Mouse (Mus musculus): Measurements from ENCODE around the gene Zfp865. TPM values are rescaled to one million over a fixed set of nuclear protein-coding genes. Genes with fewer than 3 reads are reported as not detected.
A peak's percentile ranks its signal among the peaks of the same experiment; 100 is the strongest.

Zfp865 gene
- polyA plus RNA-seq, 1 experiment, result 18.1 TPM

- peaks cover 10% of the 10 kb centered on the region for H3K36me3 ChIP-seq (ENCODE audit: control insufficient read depth, insufficient read depth)
- peak overlapping the region; percentile 92 for H3ac ChIP-seq (ENCODE audit: control insufficient read depth, insufficient read length)
- no peaks in the 10 kb centered on the region for H3K27me3 ChIP-seq (ENCODE audit: control insufficient read depth, insufficient read depth, insufficient read length)
- peaks cover 56% of the 10 kb centered on the region for H3K79me2 ChIP-seq (ENCODE audit: control insufficient read depth, insufficient read depth)
- TF ChIP-seq TCF3 (IDR thresholded peaks at IDR 0.05; ENCODE audit: insufficient read length, low read depth), result no peak
- H3K4me3 ChIP-seq, result peak overlapping the region; percentile 69
- peak overlapping the region; percentile 88 for H3K4me2 ChIP-seq (ENCODE audit: low read depth)
Observed at GRCm38 (mm10) chr7:5021197-5021596, 1.0 kb downstream of the Zfp865 start.

GRCm38 (mm10) chr7:5029543-5029942, 9.4 kb downstream of the Zfp865 start:
- no peak overlapping the region for H3K4me3 ChIP-seq
- H3K4me2 ChIP-seq (ENCODE audit: low read depth), result no peak overlapping the region
- TF ChIP-seq E2F4 (IDR thresholded peaks at IDR 0.05; ENCODE audit: insufficient read depth) (no peak), TCF3 (IDR thresholded peaks at IDR 0.05; ENCODE audit: insufficient read length, low read depth) (no peak), SRF (IDR thresholded peaks at IDR 0.05; ENCODE audit: control insufficient read depth, insufficient read length, low read depth) (no peak), REST (IDR thresholded peaks at IDR 0.05; ENCODE audit: insufficient read depth, insufficient read length) (no peak), MAX (IDR thresholded peaks at IDR 0.05; ENCODE audit: low read depth) (no peak), POLR2AphosphoS2 (IDR thresholded peaks at IDR 0.05; ENCODE audit: insufficient read length, low read depth) (peak; percentile 43), POLR2A (IDR thresholded peaks at IDR 0.05; ENCODE audit: insufficient read length, low read depth) (no peak)
- no peaks in the 10 kb centered on the region for H3K27me3 ChIP-seq (ENCODE audit: control insufficient read depth, insufficient read depth, insufficient read length)
- H3ac ChIP-seq (ENCODE audit: control insufficient read depth, insufficient read length), result no peak overlapping the region
- H3K36me3 ChIP-seq (ENCODE audit: control insufficient read depth, insufficient read depth), result peaks cover 28% of the 10 kb centered on the region
- peaks cover 8% of the 10 kb centered on the region for H3K79me2 ChIP-seq (ENCODE audit: control insufficient read depth, insufficient read depth)

- Histone ChIP-seq H3K79me2 (ENCODE audit: control insufficient read depth, insufficient read depth) (peaks cover 7% of the 10 kb centered on the region), H3K36me3 (ENCODE audit: control insufficient read depth, insufficient read depth) (peaks cover 27% of the 10 kb centered on the region), H3K4me2 (ENCODE audit: low read depth) (no peak overlapping the region), H3K4me3 (no peak overlapping the region), H3ac (ENCODE audit: control insufficient read depth, insufficient read length) (no peak overlapping the region), H3K27me3 (ENCODE audit: control insufficient read depth, insufficient read depth, insufficient read length) (no peaks in the 10 kb centered on the region)
- no peak for TF ChIP-seq USF1 (IDR thresholded peaks at IDR 0.05; ENCODE audit: low read depth)
- TF ChIP-seq TCF3 (IDR thresholded peaks at IDR 0.05; ENCODE audit: insufficient read length, low read depth), result no peak
- no peak for TF ChIP-seq E2F4 (IDR thresholded peaks at IDR 0.05; ENCODE audit: insufficient read depth)
- TF ChIP-seq TCF12 (IDR thresholded peaks at IDR 0.05; ENCODE audit: insufficient read depth, poor library complexity, severe bottlenecking), result no peak
- no peak for TF ChIP-seq POLR2A (IDR thresholded peaks at IDR 0.05; ENCODE audit: insufficient read length, low read depth)
- no peak for TF ChIP-seq REST (IDR thresholded peaks at IDR 0.05; ENCODE audit: insufficient read depth, insufficient read length)
- no peak for TF ChIP-seq CEBPB (IDR thresholded peaks at IDR 0.05; ENCODE audit: insufficient read depth, poor library complexity, severe bottlenecking)
- TF ChIP-seq MAX (IDR thresholded peaks at IDR 0.05; ENCODE audit: low read depth), result no peak
Observed at GRCm38 (mm10) chr7:5029946-5030345, 9.8 kb downstream of the Zfp865 start.

- no peak for TF ChIP-seq POLR2A (IDR thresholded peaks at IDR 0.05; ENCODE audit: insufficient read length, low read depth)
- TF ChIP-seq TCF3 (IDR thresholded peaks at IDR 0.05; ENCODE audit: insufficient read length, low read depth), result no peak
- TF ChIP-seq TCF12 (IDR thresholded peaks at IDR 0.05; ENCODE audit: insufficient read depth, poor library complexity, severe bottlenecking), result no peak
- no peak for TF ChIP-seq CEBPB (IDR thresholded peaks at IDR 0.05; ENCODE audit: insufficient read depth, poor library complexity, severe bottlenecking)
- TF ChIP-seq USF1 (IDR thresholded peaks at IDR 0.05; ENCODE audit: low read depth), result no peak
- no peak for TF ChIP-seq SRF (IDR thresholded peaks at IDR 0.05; ENCODE audit: control insufficient read depth, insufficient read length, low read depth)
- no peak for TF ChIP-seq REST (IDR thresholded peaks at IDR 0.05; ENCODE audit: insufficient read depth, insufficient read length)
- TF ChIP-seq MYOG (IDR thresholded peaks at IDR 0.05; ENCODE audit: control insufficient read depth in 1 of 3, insufficient read depth in 1 of 3, insufficient read length in 2 of 3, low read depth in 2 of 3), result no peak
- no peak for TF ChIP-seq POLR2AphosphoS2 (IDR thresholded peaks at IDR 0.05; ENCODE audit: insufficient read length, low read depth)
- Histone ChIP-seq H3K36me3 (ENCODE audit: control insufficient read depth, insufficient read depth) (peaks cover 26% of the 10 kb centered on the region), H3K27me3 (ENCODE audit: control insufficient read depth, insufficient read depth, insufficient read length) (no peaks in the 10 kb centered on the region), H3K4me3 (no peak overlapping the region), H3K79me2 (ENCODE audit: control insufficient read depth, insufficient read depth) (peaks cover 7% of the 10 kb centered on the region), H3ac (ENCODE audit: control insufficient read depth, insufficient read length) (no peak overlapping the region), H3K4me2 (ENCODE audit: low read depth) (no peak overlapping the region)
Observed at GRCm38 (mm10) chr7:5030554-5031275, 10.5 kb downstream of the Zfp865 start.

GRCm38 (mm10) chr7:5031496-5031895, 11.3 kb downstream of the Zfp865 start:
- Histone ChIP-seq H3ac (ENCODE audit: control insufficient read depth, insufficient read length) (no peak overlapping the region), H3K27me3 (ENCODE audit: control insufficient read depth, insufficient read depth, insufficient read length) (no peaks in the 10 kb centered on the region), H3K79me2 (ENCODE audit: control insufficient read depth, insufficient read depth) (no peaks in the 10 kb centered on the region), H3K36me3 (ENCODE audit: control insufficient read depth, insufficient read depth) (peaks cover 25% of the 10 kb centered on the region), H3K4me3 (no peak overlapping the region), H3K4me2 (ENCODE audit: low read depth) (no peak overlapping the region)
- TF ChIP-seq SRF (IDR thresholded peaks at IDR 0.05; ENCODE audit: control insufficient read depth, insufficient read length, low read depth) (no peak), POLR2AphosphoS2 (IDR thresholded peaks at IDR 0.05; ENCODE audit: insufficient read length, low read depth) (peak; percentile 52)

GRCm38 (mm10) chr7:5033818-5034217, 13.6 kb downstream of the Zfp865 start, which contains the start of gene 4632433K11Rik:
TSS of gene 4632433K11Rik (plus strand) at chr7:5034118.
- peaks cover 12% of the 10 kb centered on the region for H3K36me3 ChIP-seq (ENCODE audit: control insufficient read depth, insufficient read depth)
- H3ac ChIP-seq (ENCODE audit: control insufficient read depth, insufficient read length), result no peak within 1 kb of the TSS
- H3K79me2 ChIP-seq (ENCODE audit: control insufficient read depth, insufficient read depth), result no peaks in the 10 kb centered on the region
- H3K4me3 ChIP-seq, result no peak within 1 kb of the TSS
- H3K4me2 ChIP-seq (ENCODE audit: low read depth), result no peak within 1 kb of the TSS
- no peaks in the 10 kb centered on the region for H3K27me3 ChIP-seq (ENCODE audit: control insufficient read depth, insufficient read depth, insufficient read length)
- TF ChIP-seq CEBPB (IDR thresholded peaks at IDR 0.05; ENCODE audit: insufficient read depth, poor library complexity, severe bottlenecking) (no peak), MYOD1 (IDR thresholded peaks at IDR 0.05; ENCODE audit: control insufficient read depth in 1 of 3, insufficient read length in 2 of 3, low read depth in 2 of 3) (no peak), TCF12 (IDR thresholded peaks at IDR 0.05; ENCODE audit: insufficient read depth, poor library complexity, severe bottlenecking) (no peak), REST (IDR thresholded peaks at IDR 0.05; ENCODE audit: insufficient read depth, insufficient read length) (no peak), POLR2AphosphoS2 (IDR thresholded peaks at IDR 0.05; ENCODE audit: insufficient read length, low read depth) (no peak), MAX (IDR thresholded peaks at IDR 0.05; ENCODE audit: low read depth) (no peak), TCF3 (IDR thresholded peaks at IDR 0.05; ENCODE audit: insufficient read length, low read depth) (no peak), MYOG (IDR thresholded peaks at IDR 0.05; ENCODE audit: control insufficient read depth in 1 of 3, insufficient read depth in 1 of 3, insufficient read length in 2 of 3, low read depth in 2 of 3) (no peak), USF1 (IDR thresholded peaks at IDR 0.05; ENCODE audit: low read depth) (no peak), E2F4 (IDR thresholded peaks at IDR 0.05; ENCODE audit: insufficient read depth) (no peak), SRF (IDR thresholded peaks at IDR 0.05; ENCODE audit: control insufficient read depth, insufficient read length, low read depth) (no peak), POLR2A (IDR thresholded peaks at IDR 0.05; ENCODE audit: insufficient read length, low read depth) (no peak)

Data from myocyte (in vitro differentiated cells).